Mouse (Mus musculus): ENCODE results near the gene Rnf185. TPM values are rescaled to one million over a fixed set of nuclear protein-coding genes. Genes with fewer than 3 reads are reported as not detected.
A peak's percentile ranks its signal among the peaks of the same experiment; 100 is the strongest.

Gene Rnf185
- polyA plus RNA-seq, 1 experiment from 2014 or later: 45.2 TPM

GRCm38 (mm10) chr11:3379427-3379826 lies 72.7 kb downstream of the Rnf185 start:
- Histone ChIP-seq H3K27ac (ENCODE audit: low read depth, low read length) (no peak overlapping the region), H3K9ac (ENCODE audit: low read depth, low read length) (no peak overlapping the region), H3K4me1 (ENCODE audit: control insufficient read depth, insufficient read depth, low read length) (peaks cover 6% of the 10 kb centered on the region), H3K4me3 (ENCODE audit: low read length) (no peak overlapping the region), H3K36me3 (ENCODE audit: control insufficient read depth, insufficient read depth, low read length) (peaks cover 2% of the 10 kb centered on the region; the same call in 1 of the 2 replicates), H3K4me2 (replicated peaks; ENCODE audit: low read depth, low read length) (no peak overlapping the region), H3K9me3 (ENCODE audit: control insufficient read depth, low read length) (no peaks in the 10 kb centered on the region), H3K27me3 (ENCODE audit: control insufficient read depth, insufficient read depth, low read length) (no peaks in the 10 kb centered on the region)
- 84% methylated on average over 4 of the region's 4 CpGs for WGBS
- ATAC-seq (ENCODE audit: low FRiP score, low TSS enrichment): no peak

GRCm38 (mm10) chr11:3374741-3375140 lies 77.4 kb downstream of the Rnf185 start:
- no peak for ATAC-seq (ENCODE audit: low FRiP score, low TSS enrichment)
- Histone ChIP-seq H3K9me3 (ENCODE audit: control insufficient read depth, low read length) (no peaks in the 10 kb centered on the region), H3K4me1 (ENCODE audit: control insufficient read depth, insufficient read depth, low read length) (peaks cover 21% of the 10 kb centered on the region), H3K4me2 (replicated peaks; ENCODE audit: low read depth, low read length) (peak overlapping the region; percentile 15; the same call in 1 of the 2 replicates), H3K27ac (ENCODE audit: low read depth, low read length) (peak overlapping the region; percentile 68), H3K36me3 (ENCODE audit: control insufficient read depth, insufficient read depth, low read length) (no peaks in the 10 kb centered on the region), H3K27me3 (ENCODE audit: control insufficient read depth, insufficient read depth, low read length) (no peaks in the 10 kb centered on the region), H3K4me3 (ENCODE audit: low read length) (no peak overlapping the region), H3K9ac (ENCODE audit: low read depth, low read length) (peak overlapping the region; percentile 18; the same call in 1 of the 2 replicates)
- 67% methylated on average over 12 of the region's 12 CpGs for WGBS

- H3K4me3 ChIP-seq (ENCODE audit: low read length): no peak overlapping the region
- H3K9ac ChIP-seq (ENCODE audit: low read depth, low read length): peak overlapping the region; percentile 18; the same call in 1 of the 2 replicates
- H3K4me1 ChIP-seq (ENCODE audit: control insufficient read depth, insufficient read depth, low read length): peaks cover 21% of the 10 kb centered on the region
- H3K36me3 ChIP-seq (ENCODE audit: control insufficient read depth, insufficient read depth, low read length): no peaks in the 10 kb centered on the region
- 10% methylated on average over 7 of the region's 7 CpGs for WGBS
- H3K4me2 ChIP-seq (replicated peaks; ENCODE audit: low read depth, low read length): peak overlapping the region; percentile 15; the same call in 1 of the 2 replicates
- no peaks in the 10 kb centered on the region for H3K27me3 ChIP-seq (ENCODE audit: control insufficient read depth, insufficient read depth, low read length)
- H3K9me3 ChIP-seq (ENCODE audit: control insufficient read depth, low read length): no peaks in the 10 kb centered on the region
- peak overlapping the region; percentile 68; the same call in 1 of the 2 replicates for H3K27ac ChIP-seq (ENCODE audit: low read depth, low read length)
- peak; percentile 12; the same call in 1 of the 2 replicates for ATAC-seq (ENCODE audit: low FRiP score, low TSS enrichment)
Measured at GRCm38 (mm10) chr11:3374293-3374645, 77.9 kb downstream of the Rnf185 start.

- WGBS: 32% methylated on average over 7 of the region's 7 CpGs
- Histone ChIP-seq H3K36me3 (ENCODE audit: control insufficient read depth, insufficient read depth, low read length) (no peaks in the 10 kb centered on the region), H3K27ac (ENCODE audit: low read depth, low read length) (peak overlapping the region; percentile 68; the same call in 1 of the 2 replicates), H3K4me3 (ENCODE audit: low read length) (no peak overlapping the region), H3K9ac (ENCODE audit: low read depth, low read length) (no peak overlapping the region), H3K9me3 (ENCODE audit: control insufficient read depth, low read length) (no peaks in the 10 kb centered on the region), H3K27me3 (ENCODE audit: control insufficient read depth, insufficient read depth, low read length) (no peaks in the 10 kb centered on the region), H3K4me2 (replicated peaks; ENCODE audit: low read depth, low read length) (peak overlapping the region; percentile 15; the same call in 1 of the 2 replicates), H3K4me1 (ENCODE audit: control insufficient read depth, insufficient read depth, low read length) (peaks cover 27% of the 10 kb centered on the region)
- no peak for ATAC-seq (ENCODE audit: low FRiP score, low TSS enrichment)
Measured at GRCm38 (mm10) chr11:3373591-3374292, 78.4 kb downstream of the Rnf185 start.

- no peaks in the 10 kb centered on the region for H3K27me3 ChIP-seq (ENCODE audit: control insufficient read depth, insufficient read depth, low read length)
- H3K36me3 ChIP-seq (ENCODE audit: control insufficient read depth, insufficient read depth, low read length): no peaks in the 10 kb centered on the region
- H3K4me3 ChIP-seq (ENCODE audit: low read length): peak overlapping the region; percentile 53
- H3K4me1 ChIP-seq (ENCODE audit: control insufficient read depth, insufficient read depth, low read length): peaks cover 27% of the 10 kb centered on the region
- 19% methylated on average over 7 of the region's 7 CpGs for WGBS
- peak overlapping the region; percentile 94 for H3K4me2 ChIP-seq (replicated peaks; ENCODE audit: low read depth, low read length)
- ATAC-seq (ENCODE audit: low FRiP score, low TSS enrichment): 0 out of 2 replicates have a peak, but pooled peaks have one; percentile 0
- H3K9me3 ChIP-seq (ENCODE audit: control insufficient read depth, low read length): no peaks in the 10 kb centered on the region
- H3K9ac ChIP-seq (ENCODE audit: low read depth, low read length): peak overlapping the region; percentile 71
- no peak overlapping the region for H3K27ac ChIP-seq (ENCODE audit: low read depth, low read length)
Measured at GRCm38 (mm10) chr11:3371599-3372295, 80.4 kb downstream of the Rnf185 start.

- ATAC-seq (ENCODE audit: low FRiP score, low TSS enrichment): peak; percentile 93
- H3K4me2 ChIP-seq (replicated peaks; ENCODE audit: low read depth, low read length): peak overlapping the region; percentile 94
- no peak overlapping the region for H3K27ac ChIP-seq (ENCODE audit: low read depth, low read length)
- H3K36me3 ChIP-seq (ENCODE audit: control insufficient read depth, insufficient read depth, low read length): no peaks in the 10 kb centered on the region
- no peaks in the 10 kb centered on the region for H3K27me3 ChIP-seq (ENCODE audit: control insufficient read depth, insufficient read depth, low read length)
- peaks cover 27% of the 10 kb centered on the region for H3K4me1 ChIP-seq (ENCODE audit: control insufficient read depth, insufficient read depth, low read length)
- H3K9me3 ChIP-seq (ENCODE audit: control insufficient read depth, low read length): no peaks in the 10 kb centered on the region
- 4% methylated on average over 27 of the region's 27 CpGs for WGBS
- peak overlapping the region; percentile 71 for H3K9ac ChIP-seq (ENCODE audit: low read depth, low read length)
- H3K4me3 ChIP-seq (ENCODE audit: low read length): peak overlapping the region; percentile 53
Measured at GRCm38 (mm10) chr11:3370928-3371598, 81.1 kb downstream of the Rnf185 start.

- H3K36me3 ChIP-seq (ENCODE audit: control insufficient read depth, insufficient read depth, low read length): no peaks in the 10 kb centered on the region
- H3K4me3 ChIP-seq (ENCODE audit: low read length): no peak overlapping the region
- ATAC-seq (ENCODE audit: low FRiP score, low TSS enrichment): no peak
- H3K27me3 ChIP-seq (ENCODE audit: control insufficient read depth, insufficient read depth, low read length): no peaks in the 10 kb centered on the region
- no peak overlapping the region for H3K27ac ChIP-seq (ENCODE audit: low read depth, low read length)
- peak overlapping the region; percentile 71; the same call in 1 of the 2 replicates for H3K9ac ChIP-seq (ENCODE audit: low read depth, low read length)
- H3K9me3 ChIP-seq (ENCODE audit: control insufficient read depth, low read length): no peaks in the 10 kb centered on the region
- H3K4me1 ChIP-seq (ENCODE audit: control insufficient read depth, insufficient read depth, low read length): peaks cover 27% of the 10 kb centered on the region
- H3K4me2 ChIP-seq (replicated peaks; ENCODE audit: low read depth, low read length): peak overlapping the region; percentile 94; the same call in 1 of the 2 replicates
- WGBS: 83% methylated on average over 2 of the region's 2 CpGs
Measured at GRCm38 (mm10) chr11:3370162-3370561, 82.0 kb downstream of the Rnf185 start.

GRCm38 (mm10) chr11:3369449-3369848 lies 82.7 kb downstream of the Rnf185 start:
- H3K27me3 ChIP-seq (ENCODE audit: control insufficient read depth, insufficient read depth, low read length): no peaks in the 10 kb centered on the region
- 78% methylated on average over 5 of the region's 5 CpGs for WGBS
- no peak overlapping the region for H3K4me3 ChIP-seq (ENCODE audit: low read length)
- no peak overlapping the region for H3K9ac ChIP-seq (ENCODE audit: low read depth, low read length)
- ATAC-seq (ENCODE audit: low FRiP score, low TSS enrichment): no peak
- H3K4me2 ChIP-seq (replicated peaks; ENCODE audit: low read depth, low read length): no peak overlapping the region
- no peak overlapping the region for H3K27ac ChIP-seq (ENCODE audit: low read depth, low read length)
- H3K9me3 ChIP-seq (ENCODE audit: control insufficient read depth, low read length): no peaks in the 10 kb centered on the region
- no peaks in the 10 kb centered on the region for H3K36me3 ChIP-seq (ENCODE audit: control insufficient read depth, insufficient read depth, low read length)
- H3K4me1 ChIP-seq (ENCODE audit: control insufficient read depth, insufficient read depth, low read length): peaks cover 21% of the 10 kb centered on the region
